Mouse (Mus musculus): Measurements from ENCODE around the gene Gm10096.
"Not testable (repeated sequence)": the region's sequence is repeated elsewhere in the genome, so short reads cannot be mapped to it uniquely, and the experiment has no call there.

Gene Gm10096

GRCm38 (mm10) chrX:28954602-28955001 lies at the start of gene Gm10096:
Gm10096 (minus strand) TSS chrX:28954702.
- DNase-seq, result not testable (repeated sequence)
